Mouse (Mus musculus) 3134 (cell line): Measurements from ENCODE around the gene Fam183b.
"Not testable (repeated sequence)": the region's sequence is repeated elsewhere in the genome, so short reads cannot be mapped to it uniquely, and the experiment has no call there.

Source experiments
- DNase-seq: peaks from one replicate; pipeline ENCODE4 v3.0.0-alpha.2; 2011; ENCODE audit warnings: low spot score; ENCODE audit not compliant: insufficient read length; ENCODE audit errors: extremely low read depth

The Fam183b gene

DNA sequence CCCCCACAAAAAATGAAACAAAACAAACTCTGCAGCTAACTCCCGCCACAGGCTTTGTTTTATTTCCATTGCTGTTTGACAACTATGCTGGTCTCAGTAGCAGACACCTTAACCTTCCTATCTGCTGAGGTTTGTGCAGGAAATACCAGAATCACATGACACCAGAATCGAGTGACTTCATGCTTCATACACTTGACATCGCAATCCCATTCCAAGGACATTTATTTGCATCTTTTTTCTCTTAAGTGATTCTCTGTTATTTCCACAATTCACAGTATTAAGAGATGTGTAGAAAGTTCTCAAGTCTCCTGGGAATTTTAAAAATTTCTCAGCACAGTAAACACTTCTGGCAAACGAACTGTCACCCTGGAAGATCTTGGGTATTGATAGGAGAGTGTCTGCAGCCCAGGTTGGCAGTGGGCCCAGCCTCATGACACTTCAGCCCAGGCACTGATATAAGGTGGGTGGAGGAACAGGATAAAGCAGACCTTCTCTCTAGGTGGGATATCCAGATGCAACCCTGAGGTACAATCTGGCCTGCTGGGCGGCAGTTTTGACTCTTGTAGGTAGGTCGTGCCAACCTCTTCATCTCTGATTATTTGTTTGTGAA is 19.2 kb downstream of the Fam183b start, which contains the start of gene Olfr314:
Olfr314 (plus strand) TSS at position 473 of the 610 bp plus-strand sequence.
- DNase-seq, result no peak

- no peak for DNase-seq
Measured at GRCm38 (mm10) chr11:58772888-58773287, 28.9 kb downstream of the Fam183b start, which contains the start of gene Olfr315. Gene Olfr315, plus strand, starts transcription at chr11:58773188.

DNA sequence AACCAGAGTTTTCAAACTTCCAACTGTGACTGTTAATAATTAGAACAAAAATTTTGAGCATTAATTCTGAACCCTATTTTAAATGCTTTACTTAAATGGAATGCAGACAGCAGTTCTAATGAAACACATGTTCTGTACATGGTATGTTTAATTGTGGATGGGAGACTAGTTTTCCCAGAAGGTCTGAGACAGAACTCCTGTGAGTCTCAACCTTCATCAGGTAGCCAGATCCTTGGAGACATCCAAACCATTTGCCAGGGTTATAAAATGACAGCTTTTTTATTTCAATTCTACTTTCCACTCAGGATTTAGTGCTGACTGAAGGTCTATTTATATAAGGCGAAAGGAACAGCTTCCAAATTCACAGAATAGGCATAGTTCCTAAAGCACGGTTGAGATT is 49.3 kb downstream of the Fam183b start, which contains the start of gene Olfr316:
Olfr316 (plus strand) TSS at position 301 of the 400 bp plus-strand sequence.
- DNase-seq, result no peak

GRCm38 (mm10) chr11:58751096-58751495 is 50.7 kb downstream of the Fam183b start:
- DNase-seq, result not testable (repeated sequence)
